Mouse (Mus musculus) myocyte (in vitro differentiated cells): ENCODE data around the gene Sec14l3. TPM values are rescaled to one million over a fixed set of nuclear protein-coding genes. Genes with fewer than 3 reads are reported as not detected.

Experiments used
- H3K27me3 ChIP-seq: one replicate; pipeline ENCODE4 v1.6.1; 2011; ENCODE audit not compliant: control insufficient read depth, insufficient read depth, insufficient read length
- H3K36me3 ChIP-seq: one replicate; pipeline ENCODE4 v1.6.1; 2011; ENCODE audit not compliant: control insufficient read depth, insufficient read depth
- H3K4me2 ChIP-seq: one replicate; pipeline ENCODE4 v1.6.1; 2011; ENCODE audit warnings: low read depth, control low read depth
- H3K4me3 ChIP-seq: one replicate; pipeline ENCODE4 v1.5.1; 2011; ENCODE audit warnings: mild to moderate bottlenecking, control low read depth, moderate library complexity
- H3K79me2 ChIP-seq: one replicate; pipeline ENCODE4 v1.6.1; 2011; ENCODE audit not compliant: control insufficient read depth, insufficient read depth
- H3ac ChIP-seq: one replicate; pipeline ENCODE4 v1.6.1; 2011; ENCODE audit not compliant: control insufficient read depth, insufficient read length
- CEBPB ChIP-seq: IDR thresholded peaks from 2 replicates; pipeline ENCODE4 v1.6.1; 2011; ENCODE audit warnings: mild to moderate bottlenecking, moderate library complexity; ENCODE audit not compliant: poor library complexity, insufficient read depth, severe bottlenecking
- E2F4 ChIP-seq: IDR thresholded peaks from one replicate; pipeline ENCODE4 v1.6.1; 2011; ENCODE audit warnings: mild to moderate bottlenecking, control low read depth, moderate library complexity; ENCODE audit not compliant: insufficient read depth
- MAX ChIP-seq: IDR thresholded peaks from one replicate; pipeline ENCODE4 v1.6.1; 2011; ENCODE audit warnings: low read depth, mild to moderate bottlenecking, control low read depth
- MYOD1 ChIP-seq, 3 experiments: IDR thresholded peaks; one replicate each; pipeline ENCODE4 v1.6.1; 2011; ENCODE audit warnings: control low read depth in 2 of 3, low read depth in 2 of 3, mild to moderate bottlenecking in 2 of 3, moderate library complexity in 1 of 3; ENCODE audit not compliant: insufficient read length in 2 of 3, control insufficient read depth in 1 of 3
- MYOG ChIP-seq, 3 experiments: IDR thresholded peaks; one replicate each; pipeline ENCODE4 v1.6.1; 2011; ENCODE audit warnings: control low read depth in 2 of 3, low read depth in 2 of 3, mild to moderate bottlenecking in 2 of 3; ENCODE audit not compliant: insufficient read length in 2 of 3, control insufficient read depth in 1 of 3, insufficient read depth in 1 of 3
- POLR2A ChIP-seq: IDR thresholded peaks from one replicate; pipeline ENCODE4 v1.6.1; 2011; ENCODE audit warnings: low read depth, mild to moderate bottlenecking, control low read depth, moderate library complexity; ENCODE audit not compliant: insufficient read length
- POLR2AphosphoS2 ChIP-seq: IDR thresholded peaks from one replicate; pipeline ENCODE4 v1.6.1; 2011; ENCODE audit warnings: low read depth, control low read depth; ENCODE audit not compliant: insufficient read length
- REST ChIP-seq: IDR thresholded peaks from one replicate; pipeline ENCODE4 v1.6.1; 2011; ENCODE audit warnings: mild to moderate bottlenecking, control low read depth, moderate library complexity; ENCODE audit not compliant: insufficient read depth, insufficient read length
- SRF ChIP-seq: IDR thresholded peaks from one replicate; pipeline ENCODE4 v1.6.1; 2011; ENCODE audit warnings: low read depth; ENCODE audit not compliant: control insufficient read depth, insufficient read length
- TCF12 ChIP-seq: IDR thresholded peaks from one replicate; pipeline ENCODE4 v1.6.1; 2011; ENCODE audit warnings: mild to moderate bottlenecking, control low read depth; ENCODE audit not compliant: poor library complexity, insufficient read depth, severe bottlenecking
- TCF3 ChIP-seq: IDR thresholded peaks from one replicate; pipeline ENCODE4 v1.6.1; 2011; ENCODE audit warnings: low read depth, control low read depth; ENCODE audit not compliant: insufficient read length
- USF1 ChIP-seq: IDR thresholded peaks from one replicate; pipeline ENCODE4 v1.6.1; 2011; ENCODE audit warnings: low read depth, mild to moderate bottlenecking, control low read depth, moderate library complexity
- polyA plus RNA-seq: library from polyadenylated mRNA; unstranded; fragments of >200 nt; fragmentation: generic; extraction: Trizol; gene quantifications from one replicate; pipeline ENCODE4 v1.2.1, GENCODE M21; 2012; ENCODE audit warnings: missing spikeins

Gene Sec14l3
- polyA plus RNA-seq, 1 experiment, result not detected

DNA sequence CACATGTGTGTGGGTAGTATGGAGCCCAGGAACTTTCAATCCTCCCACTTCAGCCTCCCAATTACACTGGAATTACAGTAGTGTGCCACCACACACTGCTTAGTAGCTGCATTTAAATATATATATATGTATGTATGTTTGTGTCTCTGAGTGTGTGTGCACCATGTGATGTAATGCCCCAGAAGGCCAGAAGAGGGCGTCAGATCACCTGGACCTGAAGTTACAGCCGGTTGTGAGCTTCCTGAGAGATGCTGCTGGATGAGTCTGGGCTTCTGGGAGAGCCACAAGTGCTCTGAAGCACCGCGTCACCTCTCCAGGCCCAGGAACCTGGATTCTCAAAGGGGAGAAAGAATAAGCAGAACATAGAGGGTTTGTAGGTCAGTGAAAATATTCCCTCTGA lies 35.3 kb upstream of the Sec14l3 start:
- H3ac ChIP-seq, result no peak overlapping the region
- no peak overlapping the region for H3K4me2 ChIP-seq
- TF ChIP-seq TCF3, result no peak
- no peak for TF ChIP-seq SRF
- no peak for TF ChIP-seq TCF12
- TF ChIP-seq MAX, result no peak
- no peaks in the 10 kb centered on the region for H3K79me2 ChIP-seq
- no peaks in the 10 kb centered on the region for H3K36me3 ChIP-seq
- H3K27me3 ChIP-seq, result peaks cover 54% of the 10 kb centered on the region
- no peak overlapping the region for H3K4me3 ChIP-seq

DNA sequence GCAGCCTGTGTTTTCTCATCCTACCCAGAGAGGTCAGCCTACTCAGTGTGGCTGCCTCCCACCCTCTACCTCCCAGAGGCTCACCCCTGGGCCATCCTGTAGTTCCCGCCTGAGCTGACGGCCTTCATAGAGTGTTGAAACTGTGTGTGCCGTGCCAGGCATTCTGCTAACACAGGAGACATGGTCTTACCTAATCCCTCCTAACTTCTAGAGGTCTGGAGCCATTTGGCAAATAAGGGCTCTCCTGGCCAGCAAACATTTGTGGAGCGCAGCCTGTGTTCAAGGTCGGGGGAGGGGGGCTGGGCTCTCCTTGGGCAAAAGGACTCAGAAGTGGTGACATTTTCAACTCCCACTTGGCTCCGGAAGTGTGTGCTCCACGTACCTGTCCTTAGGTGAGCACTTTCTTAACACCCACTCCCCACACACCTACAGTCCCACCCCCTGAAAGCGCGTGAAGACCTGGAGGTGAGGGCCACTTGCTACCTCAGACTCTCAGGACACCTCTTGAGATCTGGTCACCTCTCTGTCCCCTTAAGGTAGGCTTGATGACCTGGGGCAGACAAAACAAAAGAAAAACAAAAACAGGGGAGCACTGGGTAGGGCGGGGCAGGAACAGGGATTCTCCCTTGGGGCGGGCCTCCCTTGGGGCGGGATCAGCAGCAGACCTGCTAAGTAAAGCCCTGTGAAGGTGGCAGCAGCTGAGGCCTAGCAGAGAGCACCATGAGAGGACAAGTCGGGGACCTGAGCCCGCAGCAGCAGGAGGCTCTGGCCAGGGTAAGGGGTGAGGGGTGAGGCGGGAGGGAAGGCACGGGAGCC lies 33.3 kb upstream of the Sec14l3 start, which contains the start of gene Sec14l4:
Gene Sec14l4, plus strand, starts transcription at position 337 of the 816 bp plus-strand sequence.
- H3K36me3 ChIP-seq, result no peaks in the 10 kb centered on the region
- H3K4me3 ChIP-seq, result no peak within 1 kb of the TSS
- H3K4me2 ChIP-seq, result no peak within 1 kb of the TSS
- H3ac ChIP-seq, result no peak within 1 kb of the TSS
- H3K79me2 ChIP-seq, result no peaks in the 10 kb centered on the region
- H3K27me3 ChIP-seq, result peaks cover 45% of the 10 kb centered on the region
- no peak for TF ChIP-seq MYOD1 (IDR thresholded peaks at IDR 0.05; ENCODE audit: control insufficient read depth in 1 of 3, insufficient read length in 2 of 3, low read depth in 2 of 3)
- no peak for TF ChIP-seq E2F4
- TF ChIP-seq POLR2A, result no peak
- TF ChIP-seq USF1, result no peak
- no peak for TF ChIP-seq TCF12
- no peak for TF ChIP-seq REST
- TF ChIP-seq POLR2AphosphoS2, result no peak
- no peak for TF ChIP-seq CEBPB
- no peak for TF ChIP-seq MYOG (IDR thresholded peaks at IDR 0.05; ENCODE audit: control insufficient read depth in 1 of 3, insufficient read depth in 1 of 3, insufficient read length in 2 of 3, low read depth in 2 of 3)
- TF ChIP-seq SRF, result no peak
- TF ChIP-seq MAX, result no peak
- TF ChIP-seq TCF3, result no peak

- Histone ChIP-seq H3K27me3 (peaks cover 39% of the 10 kb centered on the region), H3K36me3 (no peaks in the 10 kb centered on the region), H3ac (no peak overlapping the region), H3K4me2 (no peak overlapping the region), H3K4me3 (no peak overlapping the region), H3K79me2 (no peaks in the 10 kb centered on the region)
- TF ChIP-seq POLR2AphosphoS2 (no peak), TCF3 (no peak), MYOD1 (IDR thresholded peaks at IDR 0.05; ENCODE audit: control insufficient read depth in 1 of 3, insufficient read length in 2 of 3, low read depth in 2 of 3) (no peak), MAX (no peak), SRF (no peak), CEBPB (no peak), USF1 (no peak), E2F4 (no peak), REST (no peak), MYOG (IDR thresholded peaks at IDR 0.05; ENCODE audit: control insufficient read depth in 1 of 3, insufficient read depth in 1 of 3, insufficient read length in 2 of 3, low read depth in 2 of 3) (no peak), POLR2A (no peak), TCF12 (no peak)
Measured at GRCm38 (mm10) chr11:4031961-4032360, 32.7 kb upstream of the Sec14l3 start.

GRCm38 (mm10) chr11:4033471-4033870 lies 31.2 kb upstream of the Sec14l3 start:
- no peak overlapping the region for H3K4me2 ChIP-seq
- TF ChIP-seq MAX (no peak), POLR2A (no peak), TCF3 (no peak), TCF12 (no peak), SRF (no peak), POLR2AphosphoS2 (no peak), USF1 (no peak), MYOG (IDR thresholded peaks at IDR 0.05; ENCODE audit: control insufficient read depth in 1 of 3, insufficient read depth in 1 of 3, insufficient read length in 2 of 3, low read depth in 2 of 3) (no peak), MYOD1 (IDR thresholded peaks at IDR 0.05; ENCODE audit: control insufficient read depth in 1 of 3, insufficient read length in 2 of 3, low read depth in 2 of 3) (no peak), CEBPB (no peak), E2F4 (no peak), REST (no peak)

More at GRCm38 (mm10) chr11:4033471-4033870, 31.2 kb upstream of the Sec14l3 start:
- no peaks in the 10 kb centered on the region for H3K36me3 ChIP-seq
- peaks cover 35% of the 10 kb centered on the region for H3K27me3 ChIP-seq
- H3K4me3 ChIP-seq, result no peak overlapping the region
- no peak overlapping the region for H3ac ChIP-seq
- no peaks in the 10 kb centered on the region for H3K79me2 ChIP-seq
